Mouse (Mus musculus) gastrocnemius, postnatal 10 days (tissue): ENCODE measurements around the gene E030018B13Rik. TPM values are rescaled to one million over a fixed set of nuclear protein-coding genes. Genes with fewer than 3 reads are reported as not detected.

Experiments
- DNase-seq: peaks from one replicate; pipeline ENCODE4 v3.0.0; 2021; ENCODE audit warnings: mixed read lengths
- total RNA-seq, 2 experiments: library from RNA; stranded (reverse); gene quantifications; 2 replicates each; pipeline ENCODE4 v1.2.3; 2021

E030018B13Rik gene
- total RNA-seq, 2 experiments from 2014 or later, result not detected

DNA sequence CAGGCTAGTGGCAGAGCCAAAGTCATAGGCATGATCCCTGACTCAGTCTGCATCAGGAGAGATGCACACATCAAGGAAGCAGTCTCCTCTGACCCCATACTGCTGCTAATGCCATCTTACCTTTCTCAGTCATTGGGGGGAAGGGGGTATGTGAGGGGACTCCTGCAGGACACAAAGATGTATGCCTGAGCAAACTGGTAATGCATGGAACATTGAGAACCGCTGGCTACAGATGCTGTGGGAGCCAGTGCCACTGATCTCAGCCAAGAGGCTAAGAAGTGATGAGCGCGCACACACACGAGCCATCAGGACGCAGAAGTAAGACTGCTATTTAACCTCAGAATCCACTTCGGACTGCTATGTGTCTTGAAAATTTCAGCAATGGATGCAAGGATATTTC, 18.5 kb upstream of the E030018B13Rik start:
- DNase-seq, result no peak

DNA sequence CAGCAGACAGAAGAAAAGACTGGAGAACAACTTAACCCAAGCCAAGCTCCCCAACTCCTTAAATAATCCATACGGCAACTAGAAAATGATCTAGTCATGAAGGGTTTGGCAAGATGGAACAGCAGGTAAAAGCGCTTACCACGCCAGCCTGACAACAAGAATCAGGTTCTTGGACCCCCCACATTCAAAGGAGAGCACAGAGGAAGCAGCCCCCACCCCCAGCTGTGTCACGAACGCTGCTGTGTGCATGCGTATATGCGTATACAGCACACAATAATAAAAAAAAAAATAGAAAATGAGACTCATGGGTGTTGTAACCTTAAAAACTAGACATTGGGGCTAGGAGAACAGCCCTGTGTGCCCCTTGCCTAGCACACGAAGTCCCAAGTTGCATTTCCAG, 16.7 kb upstream of the E030018B13Rik start:
- DNase-seq, result no peak

DNA sequence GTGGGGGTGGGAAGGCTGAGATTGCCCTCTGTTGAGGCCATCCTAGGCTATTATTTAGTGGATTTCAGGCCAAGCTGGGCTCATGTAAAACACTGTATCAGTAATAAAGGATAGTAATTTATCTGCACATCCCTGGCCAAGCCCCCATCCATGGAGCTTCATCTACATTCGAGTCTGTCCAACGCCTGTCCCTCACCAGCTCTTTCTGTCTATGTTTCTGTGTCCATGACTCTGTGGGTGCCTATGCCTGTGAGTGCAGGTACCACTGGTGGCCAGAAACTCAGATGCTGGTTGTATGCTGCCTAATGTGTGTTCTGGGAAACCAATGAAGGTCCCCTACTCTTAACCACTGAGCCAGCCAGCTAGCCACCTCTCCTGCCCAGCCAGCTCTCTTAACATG, 16.2 kb upstream of the E030018B13Rik start:
- no peak for DNase-seq

DNA sequence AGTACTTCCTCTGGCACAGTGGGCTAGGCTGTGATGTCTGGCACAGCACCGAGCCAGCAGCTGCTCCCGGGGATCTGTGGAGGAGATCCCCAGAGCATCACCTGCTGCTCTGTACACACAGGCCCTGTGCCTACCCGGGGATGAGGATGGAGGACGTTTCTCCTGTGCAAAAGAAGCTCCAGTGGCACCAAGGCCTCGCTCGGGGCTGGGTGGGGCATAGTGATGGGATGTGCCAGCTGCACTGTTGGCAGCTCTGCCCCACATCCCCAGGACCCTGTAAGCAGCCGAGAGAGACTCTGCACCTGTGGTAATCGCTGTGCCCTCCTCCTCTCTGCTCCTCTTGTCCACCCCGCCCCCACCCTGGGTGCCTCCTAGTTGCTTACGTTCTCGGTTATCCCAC, 15.3 kb upstream of the E030018B13Rik start:
- DNase-seq, result no peak

DNA sequence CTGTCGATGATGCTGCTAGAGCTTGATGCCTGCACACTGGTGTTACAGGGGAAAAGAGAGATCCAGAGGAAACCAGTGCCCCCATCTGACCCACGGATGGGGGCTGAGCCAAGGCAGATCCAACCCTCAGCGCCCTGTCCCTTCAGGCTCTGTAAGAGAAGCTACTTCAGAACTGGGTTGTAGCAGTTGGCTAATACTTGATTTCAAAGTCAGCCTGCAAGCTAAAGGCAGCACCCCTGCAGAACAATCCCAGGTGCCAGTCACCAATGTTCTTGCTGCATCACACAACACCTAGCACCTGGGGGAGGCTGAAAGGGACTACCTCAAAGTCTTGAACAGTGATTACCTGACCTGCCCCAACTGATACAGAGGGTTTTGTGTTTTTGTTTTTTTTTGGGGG, 14.7 kb upstream of the E030018B13Rik start:
- DNase-seq, result no peak

DNA sequence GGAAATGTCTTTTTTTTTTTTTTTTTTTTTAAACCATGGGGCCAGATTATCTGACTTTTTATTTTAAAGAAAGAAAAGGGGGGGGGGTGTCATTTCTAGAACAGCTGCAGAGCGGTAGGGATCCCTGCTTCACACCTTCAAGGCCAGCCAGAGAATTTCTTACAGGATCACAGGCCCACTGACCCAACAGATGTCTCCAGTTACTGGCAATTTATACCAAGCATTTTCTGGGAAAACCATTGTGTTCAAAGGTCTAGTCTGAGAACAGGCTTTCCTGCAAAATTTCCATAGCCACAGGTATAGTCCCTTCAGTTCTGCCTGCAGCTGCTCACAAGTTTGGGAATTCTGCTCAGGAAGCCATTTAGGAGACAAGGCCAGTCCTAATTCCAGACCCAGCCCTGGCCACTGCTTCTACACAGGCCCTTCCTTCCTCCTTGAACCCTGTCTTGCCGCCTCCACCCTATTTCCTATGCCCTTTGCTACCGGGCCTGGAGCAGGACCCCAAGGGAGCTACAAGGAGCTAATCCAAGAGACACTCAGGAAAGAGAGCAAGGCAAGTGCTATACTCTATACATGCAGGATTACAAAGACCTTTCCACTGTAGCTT, 13.9 kb upstream of the E030018B13Rik start:
- no peak for DNase-seq

DNA sequence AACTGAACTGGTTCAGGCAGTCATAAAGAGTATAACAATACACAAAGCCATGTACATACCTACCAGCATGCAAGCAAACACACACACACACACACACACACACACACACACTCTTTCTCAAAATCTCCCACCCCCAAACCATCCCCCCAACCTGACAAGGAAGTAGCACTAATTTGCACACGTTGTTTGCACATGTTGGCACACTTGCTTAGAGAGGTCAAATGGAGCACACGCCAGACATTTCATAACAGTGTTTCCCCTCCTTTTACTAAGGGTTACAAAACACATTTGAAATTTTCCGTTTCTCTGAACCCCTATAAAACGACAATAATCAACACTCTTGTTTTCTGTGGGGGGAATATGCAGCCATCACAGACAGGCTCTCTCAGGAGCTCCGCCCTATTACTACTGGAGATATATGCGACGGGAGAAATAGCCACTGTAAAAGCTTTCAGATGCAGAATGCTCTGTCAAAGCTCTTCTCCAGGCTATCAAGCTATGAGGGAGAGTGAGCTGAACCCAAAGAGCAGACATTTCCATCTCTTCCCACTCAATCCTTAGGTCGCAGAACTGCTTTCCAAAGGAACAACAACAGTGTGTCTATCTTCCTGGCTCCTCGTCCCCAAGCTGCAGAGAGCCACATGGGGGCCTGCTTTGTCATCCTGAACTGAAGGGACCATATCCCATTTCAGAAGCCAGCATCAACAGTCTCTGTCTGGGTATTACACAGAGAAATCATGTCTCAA, 12.8 kb upstream of the E030018B13Rik start:
- no peak for DNase-seq

DNA sequence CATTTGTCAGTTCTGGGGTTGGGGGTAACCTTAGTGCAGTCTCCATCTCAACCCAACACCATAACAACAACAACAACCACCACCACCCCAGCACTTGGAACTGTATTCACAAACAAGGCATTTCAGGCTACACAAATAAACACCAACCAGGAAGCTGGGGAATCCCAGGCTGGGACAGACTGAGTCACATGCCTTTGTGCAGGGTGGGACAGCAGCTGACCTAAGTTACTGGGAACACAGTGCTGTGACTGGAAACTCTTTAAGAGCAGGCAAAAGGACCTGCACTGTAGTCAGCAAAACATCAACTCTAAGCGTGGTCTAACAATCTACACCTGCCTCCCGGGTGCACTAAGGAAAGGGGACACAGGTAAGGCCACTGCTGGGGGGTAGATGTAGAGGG, 11.5 kb upstream of the E030018B13Rik start:
- no peak for DNase-seq

DNA sequence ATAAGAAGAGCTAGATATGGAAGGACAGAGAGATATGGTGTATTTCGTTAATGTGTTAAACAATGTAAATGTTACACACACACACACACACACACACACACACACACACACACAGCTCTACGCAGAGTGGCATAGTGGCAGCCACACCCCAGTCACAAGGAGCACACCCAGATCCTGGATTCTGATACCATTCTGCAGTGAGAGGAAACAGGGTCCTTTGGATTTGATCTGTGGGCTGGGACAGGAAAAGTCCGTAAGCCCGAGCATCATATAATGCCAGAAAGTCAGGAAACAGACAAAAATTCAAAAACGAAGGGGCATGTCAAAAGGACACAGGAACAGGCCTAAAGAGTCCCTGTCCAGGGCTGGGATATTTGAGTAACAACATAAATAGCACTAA, 11.0 kb upstream of the E030018B13Rik start:
- DNase-seq, result no peak

DNA sequence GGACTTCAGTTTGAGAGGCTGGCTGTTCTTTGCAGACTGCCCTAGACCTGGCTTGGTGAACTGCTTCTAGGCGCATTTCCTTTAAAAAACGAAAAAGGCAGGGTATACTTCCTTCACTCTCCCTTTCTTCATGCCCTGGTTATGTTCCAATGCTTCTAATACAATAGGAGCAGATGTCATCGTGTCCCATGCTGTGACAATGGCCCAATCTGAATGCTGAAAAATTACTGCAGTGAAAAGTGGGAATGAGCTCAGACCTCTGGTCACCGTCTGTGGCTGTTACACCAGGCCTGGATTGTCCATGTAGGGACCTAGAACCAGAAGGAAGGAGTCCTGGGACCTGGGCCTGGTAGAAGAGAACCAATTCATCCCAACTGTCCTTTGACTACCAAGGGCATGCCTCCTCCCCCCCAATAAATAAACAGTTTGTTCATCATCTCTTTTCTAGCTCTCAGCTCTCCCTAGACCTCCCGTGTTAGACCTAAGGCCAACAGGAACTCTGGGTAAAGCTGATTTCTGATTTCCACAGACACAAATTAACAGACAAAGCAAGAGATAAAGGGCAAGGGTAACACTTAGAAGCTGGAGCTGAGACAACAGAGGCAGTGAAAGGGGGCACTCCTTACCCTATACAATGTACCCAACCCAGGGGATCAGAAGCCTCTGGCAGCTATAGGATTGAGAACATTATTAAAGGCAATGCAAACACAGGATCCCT, 8.7 kb upstream of the E030018B13Rik start:
- DNase-seq, result no peak

DNA sequence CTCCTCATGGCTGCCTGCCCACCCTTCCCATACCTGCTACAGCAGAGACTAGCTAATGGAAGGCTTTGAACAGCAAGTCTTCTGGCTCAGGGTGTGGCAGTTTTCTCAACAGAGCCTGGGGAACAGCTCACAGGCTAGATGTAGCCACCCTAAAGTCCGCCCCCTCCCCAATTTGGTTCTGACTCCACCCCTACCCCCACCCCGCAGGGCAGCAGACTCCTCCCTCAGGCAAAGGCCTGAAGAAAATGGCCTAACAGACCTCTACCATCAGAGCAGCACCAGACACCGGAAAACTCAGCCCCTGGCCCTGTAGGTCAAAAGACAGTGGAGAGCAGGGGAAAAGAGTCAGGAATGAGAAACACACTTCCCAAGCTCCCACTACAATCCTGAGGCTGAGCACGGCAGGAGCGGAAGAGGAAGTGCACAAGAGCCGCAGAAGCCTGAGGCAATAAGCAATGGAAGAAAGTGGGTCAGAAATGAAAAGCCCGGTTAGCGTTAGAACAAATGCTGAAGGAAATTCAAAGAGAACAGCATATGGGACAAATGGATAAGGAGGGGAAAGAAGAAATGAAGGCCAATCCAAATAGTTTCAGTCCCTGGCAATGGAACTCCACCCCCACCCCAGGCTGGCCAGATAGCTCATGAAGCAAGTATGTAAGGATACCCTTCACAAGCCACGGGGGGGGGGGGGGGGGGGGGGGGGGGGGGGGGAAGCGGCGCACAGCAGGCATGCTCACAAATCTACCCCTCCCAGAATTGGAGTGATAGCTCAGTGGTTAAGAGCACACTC, 8.0 kb upstream of the E030018B13Rik start:
- DNase-seq, result no peak

DNA sequence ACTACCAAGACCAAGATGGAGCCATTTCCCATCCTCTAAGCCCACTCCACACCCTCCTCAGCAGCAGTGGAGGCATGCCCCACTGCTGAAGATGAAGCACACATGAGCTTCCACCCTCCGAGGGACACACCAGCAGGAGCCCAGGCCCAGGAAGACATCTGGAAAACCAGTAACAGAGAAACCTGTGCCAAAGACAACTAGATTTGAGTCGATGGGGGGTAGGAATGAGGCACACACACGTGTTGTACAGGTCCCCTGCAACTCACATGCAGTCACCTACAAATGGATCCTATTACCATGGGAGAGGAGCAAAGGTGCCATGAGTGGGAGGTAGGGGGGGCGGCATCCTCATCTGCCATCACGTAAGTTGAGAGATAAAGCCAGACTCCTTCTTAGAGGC, 6.4 kb upstream of the E030018B13Rik start:
- DNase-seq, result no peak

DNA sequence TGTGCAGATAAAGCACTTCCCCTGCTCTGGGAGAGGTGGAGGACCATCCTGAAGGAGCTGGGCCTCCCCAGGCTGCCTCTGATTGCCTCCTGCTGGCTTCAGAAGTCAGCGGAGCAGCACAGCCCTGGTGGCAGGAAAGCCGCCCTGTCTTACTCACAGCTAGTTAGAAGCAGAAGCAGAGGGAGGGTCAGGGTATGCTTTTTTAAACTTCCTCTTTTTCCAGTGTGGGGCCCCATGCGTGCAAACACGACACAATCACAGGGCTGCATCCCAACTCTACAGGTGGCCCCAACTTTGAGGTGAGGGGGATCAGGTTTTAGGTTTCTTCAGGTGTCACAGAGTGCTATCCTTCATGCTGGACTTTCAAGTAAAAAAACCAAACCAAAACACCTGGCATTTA, 5.7 kb upstream of the E030018B13Rik start:
- no peak for DNase-seq

DNA sequence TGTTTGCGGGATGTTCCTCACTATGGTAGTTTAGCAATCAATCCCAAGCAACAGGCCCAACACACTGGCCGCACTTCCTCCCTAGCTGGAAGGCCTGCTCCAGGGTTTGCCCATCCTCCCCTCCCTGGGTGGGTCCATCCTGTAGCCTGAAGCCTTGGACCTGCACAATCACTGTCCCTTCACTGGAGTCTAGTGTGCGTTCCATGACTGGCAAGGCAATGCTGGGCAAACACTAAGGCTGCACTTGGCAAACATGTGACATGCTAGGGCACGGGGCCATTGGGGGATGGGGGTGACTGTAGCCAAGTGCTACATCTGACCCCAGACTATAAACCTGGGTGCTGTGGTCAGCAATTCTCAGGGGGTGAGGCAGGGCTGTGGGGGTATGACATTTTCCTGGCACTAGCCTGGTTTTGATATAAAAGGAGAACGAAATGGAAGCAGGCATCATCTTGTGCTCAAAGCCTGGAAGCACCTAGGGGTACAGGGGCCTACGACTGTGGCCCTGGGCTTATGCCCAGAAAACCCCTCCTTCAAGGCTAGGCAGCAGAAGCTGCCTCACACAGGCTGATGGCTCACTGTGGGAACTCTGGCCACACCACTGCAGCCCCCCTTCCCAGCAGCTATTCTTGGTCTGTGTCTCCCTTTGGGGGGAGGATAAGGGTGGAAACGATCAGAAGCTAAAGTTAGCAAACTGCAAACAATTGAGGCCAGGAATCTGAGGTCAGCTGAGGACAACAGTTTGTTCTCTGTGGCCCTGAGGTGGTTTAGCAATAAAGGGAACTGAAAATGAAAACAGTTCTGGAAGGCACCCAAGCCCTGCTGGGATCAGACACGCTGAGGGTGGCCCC, 5.0 kb upstream of the E030018B13Rik start:
- peak; percentile 77 for DNase-seq

DNA sequence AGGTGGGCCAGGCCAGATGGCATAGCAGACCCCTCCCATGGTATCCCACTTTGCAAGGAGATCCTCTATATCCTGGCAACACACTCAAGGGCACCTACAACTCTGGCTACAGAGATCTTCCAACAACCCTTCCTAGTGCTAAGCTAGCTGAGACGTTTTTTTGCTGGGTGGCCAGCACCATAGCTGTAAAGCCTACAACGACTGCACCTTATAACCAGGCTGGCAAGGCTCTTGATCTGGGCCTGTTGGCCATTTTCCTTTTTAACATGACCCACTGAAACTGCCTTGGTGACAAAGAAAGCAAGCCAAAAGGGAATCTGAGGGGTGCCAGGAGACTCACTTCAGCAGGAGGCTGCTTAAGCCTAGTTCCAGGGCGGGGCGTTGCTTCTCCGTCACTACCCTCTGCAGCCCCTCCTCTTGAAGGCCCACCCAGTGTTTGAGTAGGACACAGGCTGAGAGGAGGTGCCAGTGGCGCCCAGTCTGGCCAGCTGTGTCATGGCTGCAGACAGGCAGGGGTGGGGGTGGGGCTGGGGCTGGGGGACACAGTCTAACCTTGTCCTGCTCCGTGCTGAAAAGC, 4.3 kb upstream of the E030018B13Rik start:
- DNase-seq, result peak; percentile 42

DNA sequence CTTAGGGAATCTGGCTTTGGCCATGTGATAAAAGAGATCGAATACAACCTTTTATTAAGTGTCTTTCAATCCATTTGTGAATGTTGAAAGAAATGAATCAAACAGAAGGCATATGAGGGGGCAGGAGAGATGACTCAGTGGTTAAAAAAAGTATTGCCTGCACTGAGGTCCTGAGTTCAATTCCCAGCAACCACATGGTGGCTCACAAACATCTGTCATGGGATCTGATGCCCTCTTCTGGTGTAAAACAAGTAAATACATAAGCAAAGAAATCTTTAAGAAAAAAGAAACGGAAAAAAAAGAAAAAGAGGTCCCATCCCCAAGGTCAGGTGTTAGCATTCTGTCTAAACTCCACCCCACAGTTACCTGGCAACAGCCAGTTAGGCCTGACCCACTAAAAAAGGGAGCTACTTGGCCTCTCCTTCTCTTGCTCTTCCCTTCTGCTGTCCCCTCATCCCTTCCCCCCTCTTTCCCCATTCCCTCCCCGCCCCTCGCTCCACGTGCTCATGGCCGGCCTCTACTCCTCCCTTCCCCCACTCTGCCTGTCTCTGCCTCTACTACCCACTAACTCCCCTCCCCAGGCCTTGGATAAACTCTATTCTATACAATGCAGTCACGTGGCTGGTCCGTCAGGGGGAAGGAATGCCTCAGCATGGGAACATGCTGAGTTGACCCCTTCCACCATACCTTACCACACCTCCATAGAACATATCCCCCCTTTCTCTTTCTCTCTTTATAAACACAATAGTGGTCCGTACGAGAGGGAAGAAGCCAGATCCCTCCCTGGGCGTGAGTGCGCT, 3.5 kb upstream of the E030018B13Rik start:
- no peak for DNase-seq

DNA sequence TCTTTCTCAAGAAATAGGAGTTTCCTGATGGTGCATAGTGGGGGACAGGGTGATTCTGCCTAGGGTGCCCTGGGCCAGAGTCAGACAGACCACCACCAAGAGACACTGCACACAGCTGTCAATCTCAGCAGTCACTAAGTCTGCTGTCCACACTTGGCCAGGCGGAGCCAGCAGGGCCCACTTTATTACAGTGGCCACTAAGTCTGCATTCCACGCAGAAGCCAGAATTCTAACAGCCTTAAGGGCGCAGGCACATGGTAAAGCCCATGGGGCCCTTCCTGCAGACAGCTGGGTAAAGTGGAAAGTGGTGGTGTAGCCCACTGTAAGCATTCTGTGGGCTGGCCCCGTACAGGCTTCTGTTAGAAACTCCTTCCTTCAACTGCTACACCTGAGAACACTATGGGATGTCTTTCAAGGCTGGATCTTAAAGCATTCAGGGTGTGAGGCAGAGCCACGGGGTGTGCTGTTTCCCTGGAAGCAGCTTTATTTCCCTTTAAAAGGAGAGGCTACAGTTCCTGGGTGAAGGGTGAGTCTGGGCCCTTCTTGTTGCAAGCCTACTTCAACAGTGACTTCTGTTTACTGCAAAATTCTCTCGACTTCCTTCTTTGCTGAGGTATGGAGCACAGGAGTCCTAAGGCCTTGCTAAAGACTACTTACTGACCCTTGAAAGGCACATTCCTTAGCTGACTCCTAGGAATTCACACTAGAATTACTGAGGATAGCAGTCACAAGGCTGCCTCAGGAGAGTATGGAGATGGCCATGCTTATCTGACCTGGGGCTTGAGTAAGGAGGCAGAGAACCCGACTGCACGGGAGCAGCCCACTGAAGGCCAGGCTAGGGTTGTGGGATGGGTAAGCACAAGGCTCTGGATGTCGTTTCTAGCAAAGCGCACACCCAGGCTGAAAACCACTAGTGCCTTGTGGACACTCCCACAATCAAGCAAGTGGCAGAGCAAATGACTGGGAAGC, 2.6 kb upstream of the E030018B13Rik start:
- no peak for DNase-seq

DNA sequence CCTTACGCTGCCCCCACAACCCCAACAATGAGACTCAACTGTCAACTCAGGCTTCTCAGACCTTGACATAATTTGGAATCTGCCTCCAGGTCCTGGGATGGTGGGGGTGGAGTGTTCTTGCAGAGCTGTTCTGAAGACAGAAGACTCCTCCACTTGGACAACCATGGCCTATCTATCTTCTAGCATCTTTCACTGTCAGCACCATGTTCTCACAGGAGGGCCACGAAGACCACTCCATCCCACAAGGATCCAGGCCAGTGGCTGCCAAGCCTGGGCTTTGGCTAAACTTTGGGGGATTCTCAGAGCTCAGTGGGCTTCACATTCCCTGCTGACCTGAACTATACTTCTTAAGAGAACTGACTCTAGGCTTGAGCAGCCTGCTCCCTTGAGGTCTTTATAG, 1.8 kb upstream of the E030018B13Rik start:
- DNase-seq, result no peak

DNA sequence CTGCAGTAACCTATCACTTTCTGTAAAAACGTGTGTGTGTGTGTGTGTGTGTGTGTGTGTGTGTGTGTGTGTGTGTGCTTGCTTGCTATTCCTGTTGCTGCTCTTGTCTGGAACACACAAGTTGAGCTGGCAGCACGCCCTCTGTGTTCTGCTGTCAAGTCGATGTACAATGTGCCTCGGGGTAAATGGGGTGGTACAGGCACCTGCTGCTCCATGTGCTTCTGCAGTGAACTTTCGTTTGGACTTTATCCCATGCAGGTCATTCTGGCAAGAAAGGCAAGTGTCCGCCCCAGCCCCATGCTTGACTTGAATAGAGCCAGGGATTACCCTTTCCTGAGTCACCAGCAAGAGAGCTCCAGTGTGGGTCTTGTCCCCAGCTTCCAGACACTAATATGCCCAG, 1.0 kb downstream of the E030018B13Rik start:
- peak; percentile 47 for DNase-seq
